Mouse (Mus musculus): Measurements from ENCODE around the gene Dnal1. TPM values are rescaled to one million over a fixed set of nuclear protein-coding genes. Genes with fewer than 3 reads are reported as not detected.

Dnal1 gene
- polyA plus RNA-seq, 1 experiment from 2014 or later: 6.1 TPM

- no peaks in the 10 kb centered on the region for H3K9me3 ChIP-seq
- H3K4me2 ChIP-seq (replicated peaks): peak overlapping the region; percentile 31
- peak overlapping the region; percentile 63 for H3K27ac ChIP-seq
- H3K9ac ChIP-seq: peak overlapping the region; percentile 13; the same call in 1 of the 2 replicates
- H3K4me1 ChIP-seq: peaks cover 75% of the 10 kb centered on the region
- 56% methylated on average over 8 of the region's 8 CpGs for WGBS
- no peaks in the 10 kb centered on the region for H3K27me3 ChIP-seq
- no peaks in the 10 kb centered on the region for H3K36me3 ChIP-seq
- ATAC-seq (ENCODE audit: low FRiP score, low read depth): peak; percentile 73
- H3K4me3 ChIP-seq: no peak overlapping the region
Observed at GRCm38 (mm10) chr12:84180701-84181435, 66.7 kb downstream of the Dnal1 start.

GRCm38 (mm10) chr12:84181999-84182398 is 67.8 kb downstream of the Dnal1 start:
- peak overlapping the region; percentile 31; the same call in 1 of the 2 replicates for H3K4me2 ChIP-seq (replicated peaks)
- H3K9me3 ChIP-seq: no peaks in the 10 kb centered on the region; the same call in 1 of the 2 replicates
- no peak overlapping the region for H3K27ac ChIP-seq
- ATAC-seq (ENCODE audit: low FRiP score, low read depth): no peak
- H3K9ac ChIP-seq: no peak overlapping the region
- no peak overlapping the region for H3K4me3 ChIP-seq
- H3K4me1 ChIP-seq: peaks cover 73% of the 10 kb centered on the region
- H3K27me3 ChIP-seq: no peaks in the 10 kb centered on the region
- WGBS: 74% methylated on average over 6 of the region's 6 CpGs
- H3K36me3 ChIP-seq: peaks cover 10% of the 10 kb centered on the region; the same call in 1 of the 2 replicates

GRCm38 (mm10) chr12:84184979-84185378 is 70.8 kb downstream of the Dnal1 start:
- Histone ChIP-seq H3K4me3 (no peak overlapping the region), H3K4me2 (replicated peaks) (no peak overlapping the region), H3K27ac (no peak overlapping the region), H3K9ac (no peak overlapping the region), H3K27me3 (no peaks in the 10 kb centered on the region), H3K9me3 (no peaks in the 10 kb centered on the region; the same call in 1 of the 2 replicates), H3K4me1 (peaks cover 73% of the 10 kb centered on the region), H3K36me3 (peaks cover 10% of the 10 kb centered on the region; the same call in 1 of the 2 replicates)
- no peak for ATAC-seq (ENCODE audit: low FRiP score, low read depth)
- WGBS: 81% methylated on average over 5 of the region's 5 CpGs

GRCm38 (mm10) chr12:84185547-84185946 is 71.4 kb downstream of the Dnal1 start:
- no peak for ATAC-seq (ENCODE audit: low FRiP score, low read depth)
- Histone ChIP-seq H3K27ac (peak overlapping the region; percentile 10; the same call in 1 of the 2 replicates), H3K27me3 (no peaks in the 10 kb centered on the region), H3K4me2 (replicated peaks) (no peak overlapping the region), H3K36me3 (peaks cover 10% of the 10 kb centered on the region; the same call in 1 of the 2 replicates), H3K4me3 (no peak overlapping the region), H3K4me1 (peaks cover 73% of the 10 kb centered on the region), H3K9me3 (no peaks in the 10 kb centered on the region; the same call in 1 of the 2 replicates), H3K9ac (no peak overlapping the region)
- 64% methylated on average over 6 of the region's 6 CpGs for WGBS

- H3K27me3 ChIP-seq: no peaks in the 10 kb centered on the region
- no peak overlapping the region for H3K27ac ChIP-seq
- 91% methylated on average over 3 of the region's 3 CpGs for WGBS
- peaks cover 10% of the 10 kb centered on the region; the same call in 1 of the 2 replicates for H3K36me3 ChIP-seq
- H3K9ac ChIP-seq: no peak overlapping the region
- H3K4me3 ChIP-seq: no peak overlapping the region
- no peak overlapping the region for H3K4me2 ChIP-seq (replicated peaks)
- ATAC-seq (ENCODE audit: low FRiP score, low read depth): no peak
- peaks cover 73% of the 10 kb centered on the region for H3K4me1 ChIP-seq
- H3K9me3 ChIP-seq: no peaks in the 10 kb centered on the region; the same call in 1 of the 2 replicates
Observed at GRCm38 (mm10) chr12:84186536-84186935, 72.4 kb downstream of the Dnal1 start.

- H3K27me3 ChIP-seq: no peaks in the 10 kb centered on the region
- no peak for ATAC-seq (ENCODE audit: low FRiP score, low read depth)
- peaks cover 73% of the 10 kb centered on the region for H3K4me1 ChIP-seq
- H3K9ac ChIP-seq: no peak overlapping the region
- no peak overlapping the region for H3K27ac ChIP-seq
- H3K36me3 ChIP-seq: peaks cover 10% of the 10 kb centered on the region; the same call in 1 of the 2 replicates
- H3K4me3 ChIP-seq: no peak overlapping the region
- 70% methylated on average over 5 of the region's 5 CpGs for WGBS
- H3K9me3 ChIP-seq: no peaks in the 10 kb centered on the region; the same call in 1 of the 2 replicates
- no peak overlapping the region for H3K4me2 ChIP-seq (replicated peaks)
Observed at GRCm38 (mm10) chr12:84186950-84187349, 72.8 kb downstream of the Dnal1 start.

GRCm38 (mm10) chr12:84187752-84188601 is 73.8 kb downstream of the Dnal1 start:
- peak overlapping the region; percentile 61; the same call in 1 of the 2 replicates for H3K27ac ChIP-seq
- 0 out of 2 replicates have a peak, but pooled peaks have one; percentile 9 for ATAC-seq (ENCODE audit: low FRiP score, low read depth)
- WGBS: 40% methylated on average over 15 of the region's 15 CpGs
- H3K9me3 ChIP-seq: no peaks in the 10 kb centered on the region; the same call in 1 of the 2 replicates
- peak overlapping the region; percentile 32 for H3K4me2 ChIP-seq (replicated peaks)
- no peaks in the 10 kb centered on the region for H3K27me3 ChIP-seq
- H3K4me3 ChIP-seq: no peak overlapping the region
- peaks cover 80% of the 10 kb centered on the region for H3K4me1 ChIP-seq
- H3K9ac ChIP-seq: peak overlapping the region; percentile 54; the same call in 1 of the 2 replicates
- peaks cover 10% of the 10 kb centered on the region; the same call in 1 of the 2 replicates for H3K36me3 ChIP-seq

- no peak for ATAC-seq (ENCODE audit: low FRiP score, low read depth)
- Histone ChIP-seq H3K36me3 (peaks cover 10% of the 10 kb centered on the region; the same call in 1 of the 2 replicates), H3K27ac (no peak overlapping the region), H3K4me2 (replicated peaks) (peak overlapping the region; percentile 32), H3K27me3 (no peaks in the 10 kb centered on the region), H3K9ac (peak overlapping the region; percentile 43; the same call in 1 of the 2 replicates), H3K9me3 (no peaks in the 10 kb centered on the region; the same call in 1 of the 2 replicates), H3K4me1 (peaks cover 80% of the 10 kb centered on the region), H3K4me3 (no peak overlapping the region)
- WGBS: 64% methylated on average over 14 of the region's 14 CpGs
Observed at GRCm38 (mm10) chr12:84188881-84189444, 74.8 kb downstream of the Dnal1 start.

- ATAC-seq (ENCODE audit: low FRiP score, low read depth): no peak
- H3K9me3 ChIP-seq: no peaks in the 10 kb centered on the region; the same call in 1 of the 2 replicates
- no peaks in the 10 kb centered on the region for H3K27me3 ChIP-seq
- no peak overlapping the region for H3K27ac ChIP-seq
- peaks cover 10% of the 10 kb centered on the region; the same call in 1 of the 2 replicates for H3K36me3 ChIP-seq
- H3K9ac ChIP-seq: no peak overlapping the region
- H3K4me2 ChIP-seq (replicated peaks): peak overlapping the region; percentile 99
- 26% methylated on average over 15 of the region's 15 CpGs for WGBS
- 0 out of 2 replicates have a peak overlapping the region, but pooled peaks have one; percentile 5 for H3K4me3 ChIP-seq
- peaks cover 84% of the 10 kb centered on the region for H3K4me1 ChIP-seq
Observed at GRCm38 (mm10) chr12:84190151-84190820, 76.1 kb downstream of the Dnal1 start.

- H3K9me3 ChIP-seq: no peaks in the 10 kb centered on the region; the same call in 1 of the 2 replicates
- peaks cover 7% of the 10 kb centered on the region; the same call in 1 of the 2 replicates for H3K36me3 ChIP-seq
- H3K27ac ChIP-seq: no peak overlapping the region
- no peak for ATAC-seq (ENCODE audit: low FRiP score, low read depth)
- peak overlapping the region; percentile 99 for H3K4me2 ChIP-seq (replicated peaks)
- 35% methylated on average over 7 of the region's 7 CpGs for WGBS
- peak overlapping the region; percentile 43; the same call in 1 of the 2 replicates for H3K9ac ChIP-seq
- H3K27me3 ChIP-seq: no peaks in the 10 kb centered on the region
- peak overlapping the region; percentile 80; the same call in 1 of the 2 replicates for H3K4me3 ChIP-seq
- peaks cover 84% of the 10 kb centered on the region for H3K4me1 ChIP-seq
Observed at GRCm38 (mm10) chr12:84191190-84191589, 77.0 kb downstream of the Dnal1 start.

GRCm38 (mm10) chr12:84191770-84192169 is 77.6 kb downstream of the Dnal1 start:
- 12% methylated on average over 5 of the region's 5 CpGs for WGBS
- Histone ChIP-seq H3K4me3 (peak overlapping the region; percentile 80), H3K27ac (no peak overlapping the region), H3K4me2 (replicated peaks) (peak overlapping the region; percentile 99), H3K27me3 (no peaks in the 10 kb centered on the region), H3K9me3 (no peaks in the 10 kb centered on the region; the same call in 1 of the 2 replicates), H3K36me3 (peaks cover under 1% of the 10 kb centered on the region; the same call in 1 of the 2 replicates), H3K4me1 (peaks cover 84% of the 10 kb centered on the region), H3K9ac (peak overlapping the region; percentile 94; the same call in 1 of the 2 replicates)
- ATAC-seq (ENCODE audit: low FRiP score, low read depth): no peak

Measured in limb, embryonic 13.5 days (tissue).